Mouse (Mus musculus) forebrain, embryonic 14.5 days (tissue): ENCODE results near the gene Mtfr1l. TPM values are rescaled to one million over a fixed set of nuclear protein-coding genes. Genes with fewer than 3 reads are reported as not detected.
A peak's percentile ranks its signal among the peaks of the same experiment; 100 is the strongest.

ENCODE experiments used
- ATAC-seq: fragments of 200-750 bp; cut with Nextera tagmentation; 2 replicates; pipeline ENCODE4 v1.8.0; 2017; ENCODE audit warnings: mild to moderate bottlenecking, moderate library complexity
- DNase-seq: peaks from one replicate; pipeline ENCODE4 v3.0.0-alpha.2; 2015; ENCODE audit warnings: low spot score
- H3K27ac ChIP-seq: fragments of 300-500 bp; sonication (generic); 2 replicates; pipeline ENCODE4 v1.5.1; 2014; ENCODE audit warnings: low read depth, mild to moderate bottlenecking, control low read depth, low read length, moderate library complexity
- H3K27me3 ChIP-seq: fragments of 300-500 bp; sonication (generic); replicated peaks from 2 replicates; pipeline ENCODE4 v1.6.1; 2014; ENCODE audit warnings: low read length, control low read depth, mixed read lengths; ENCODE audit not compliant: control insufficient read depth, insufficient read depth
- H3K36me3 ChIP-seq: fragments of 300-500 bp; sonication (generic); 2 replicates; pipeline ENCODE4 v1.6.1; 2014; ENCODE audit warnings: low read length, control low read depth; ENCODE audit not compliant: control insufficient read depth, insufficient read depth
- H3K4me1 ChIP-seq: fragments of 300-500 bp; sonication (generic); 2 replicates; pipeline ENCODE4 v1.6.1; 2014; ENCODE audit warnings: antibody characterized with exemption, low read length, control low read depth; ENCODE audit not compliant: control insufficient read depth, insufficient read depth
- H3K4me2 ChIP-seq: fragments of 300-500 bp; sonication (generic); 2 replicates; pipeline ENCODE4 v1.6.1; 2014; ENCODE audit warnings: mild to moderate bottlenecking, control low read depth, low read length
- H3K4me3 ChIP-seq: fragments of 300-500 bp; sonication (generic); 2 replicates; pipeline ENCODE4 v1.5.1; 2014; ENCODE audit warnings: low read depth, low read length, control low read depth
- H3K9ac ChIP-seq: fragments of 300-500 bp; sonication (generic); 2 replicates; pipeline ENCODE4 v1.6.1; 2014; ENCODE audit warnings: mild to moderate bottlenecking, low read length, control low read depth, moderate library complexity
- H3K9me3 ChIP-seq: fragments of 300-500 bp; sonication (generic); replicated peaks from 2 replicates; pipeline ENCODE4 v1.6.1; 2016; ENCODE audit warnings: low read length, control low read depth, mixed read lengths; ENCODE audit not compliant: control insufficient read depth
- WGBS: fragments of 180-500 bp; shearing (Covaris S2); extraction: QIAGEN DNeasy Blood & Tissue Kit; methylation state at CpG from one replicate; pipeline ENCODE4 v1.1.7; 2014; 5-methylcytosine and 5-hydroxymethylcytosine counted together
- microRNA-seq: library from miRNA; unstranded; fragments of <30 nt; microRNA quantifications from one replicate; pipeline ENCODE4, GENCODE M21; 2016
- polyA plus RNA-seq: library from polyadenylated mRNA; unstranded; fragments of >200 nt; fragmentation: Nextera tagmentation; extraction: Ambion mirVana; gene quantifications from 2 replicates; pipeline ENCODE4 v1.2.1, GENCODE M21; 2014

Gene Mtfr1l
- polyA plus RNA-seq, 1 experiment from 2014 or later: 177 TPM

DNA sequence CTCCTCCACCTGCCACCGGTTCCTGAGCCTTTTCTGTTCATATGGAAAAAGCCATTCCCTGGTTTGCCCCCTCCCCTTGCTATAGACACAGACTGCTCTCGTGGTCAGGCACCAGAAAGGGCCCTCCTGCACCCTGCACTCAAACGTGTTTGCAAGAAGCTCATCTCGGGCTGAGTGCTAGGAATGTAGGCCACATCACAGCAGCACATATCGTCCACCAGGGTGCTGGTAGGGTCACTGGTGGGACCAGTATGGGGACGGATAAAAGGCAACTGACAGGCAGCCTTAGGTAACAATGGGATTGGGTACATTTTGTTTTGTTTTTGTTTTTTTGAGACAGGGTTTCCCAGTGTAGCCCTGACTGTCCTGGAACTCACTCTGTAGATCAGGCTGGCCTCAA is 53.9 kb downstream of the Mtfr1l start:
- no peak for ATAC-seq
- Histone ChIP-seq H3K4me2 (no peak overlapping the region), H3K27me3 (no peaks in the 10 kb centered on the region), H3K36me3 (peaks cover 12% of the 10 kb centered on the region), H3K27ac (no peak overlapping the region), H3K9ac (no peak overlapping the region), H3K9me3 (no peaks in the 10 kb centered on the region), H3K4me3 (no peak overlapping the region), H3K4me1 (no peaks in the 10 kb centered on the region)
- no peak for DNase-seq
- WGBS: 56% methylated on average over 6 of the region's 6 CpGs

DNA sequence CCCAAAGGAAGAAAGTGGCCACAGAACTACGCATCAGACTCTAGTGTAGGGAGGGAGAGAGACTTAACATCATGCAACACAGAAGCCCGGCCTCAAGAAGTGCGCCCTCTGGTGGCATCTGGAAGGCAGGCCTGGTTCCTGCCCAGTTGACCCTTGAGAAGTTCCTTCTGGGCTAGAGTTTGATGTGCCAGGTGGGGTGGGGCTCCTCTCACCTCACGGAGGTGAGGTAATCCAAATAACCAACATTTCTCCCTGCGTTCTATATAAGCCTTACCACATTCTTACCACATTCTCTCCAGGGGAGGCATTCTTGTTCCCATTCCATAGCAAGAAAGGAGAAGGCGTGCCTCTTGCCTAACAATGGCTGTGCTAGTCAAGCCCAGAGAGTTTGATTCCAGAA is 54.3 kb downstream of the Mtfr1l start:
- WGBS: 22% methylated on average over 6 of the region's 6 CpGs
- Histone ChIP-seq H3K4me3 (no peak overlapping the region), H3K36me3 (peaks cover 16% of the 10 kb centered on the region), H3K27ac (no peak overlapping the region), H3K4me1 (no peaks in the 10 kb centered on the region), H3K4me2 (no peak overlapping the region), H3K27me3 (no peaks in the 10 kb centered on the region), H3K9me3 (no peaks in the 10 kb centered on the region), H3K9ac (no peak overlapping the region)
- ATAC-seq (peak; percentile 22; the same call in 1 of the 2 replicates), DNase-seq (peak; percentile 71)

DNA sequence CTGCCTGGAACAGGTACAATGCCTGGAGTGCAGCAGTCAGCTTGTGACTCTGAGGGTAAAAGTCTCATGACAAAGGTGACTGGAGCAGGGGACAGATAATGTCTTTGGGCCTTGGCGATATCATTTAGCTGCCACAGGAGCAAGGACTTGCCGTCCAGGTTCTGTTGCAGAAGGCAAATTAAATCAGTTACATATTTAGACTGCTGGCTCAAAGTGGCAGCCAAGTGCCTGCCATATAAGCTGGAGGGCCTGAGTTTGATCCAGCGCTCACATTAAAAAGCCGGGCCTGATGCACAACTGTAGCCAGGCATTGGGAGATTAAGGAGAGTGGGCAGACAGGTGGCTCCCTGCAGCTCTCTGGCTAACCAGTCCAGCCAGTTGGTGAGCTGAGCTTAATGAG is 55.3 kb downstream of the Mtfr1l start:
- H3K9me3 ChIP-seq: no peaks in the 10 kb centered on the region
- no peaks in the 10 kb centered on the region for H3K27me3 ChIP-seq
- ATAC-seq (no peak), DNase-seq (no peak)
- H3K9ac ChIP-seq: no peak overlapping the region
- 90% methylated on average over 4 of the region's 4 CpGs for WGBS
- peaks cover 26% of the 10 kb centered on the region for H3K36me3 ChIP-seq
- H3K4me2 ChIP-seq: no peak overlapping the region
- no peak overlapping the region for H3K4me3 ChIP-seq
- no peak overlapping the region for H3K27ac ChIP-seq
- H3K4me1 ChIP-seq: no peaks in the 10 kb centered on the region

GRCm38 (mm10) chr4:134478031-134478430 is 57.2 kb downstream of the Mtfr1l start:
- Histone ChIP-seq H3K4me2 (no peak overlapping the region), H3K27ac (0 out of 2 replicates have a peak overlapping the region, but pooled peaks have one; percentile 23), H3K27me3 (no peaks in the 10 kb centered on the region), H3K9ac (no peak overlapping the region), H3K9me3 (no peaks in the 10 kb centered on the region), H3K4me1 (0 out of 2 replicates have a peak, but pooled peaks cover 7% of the 10 kb centered on the region), H3K4me3 (no peak overlapping the region), H3K36me3 (peaks cover 41% of the 10 kb centered on the region)
- WGBS: 8% methylated on average over 9 of the region's 9 CpGs
- peak; percentile 87 for DNase-seq
- ATAC-seq: peak; percentile 72

- 94% methylated on average over 8 of the region's 8 CpGs for WGBS
- H3K27me3 ChIP-seq: no peaks in the 10 kb centered on the region
- no peak for ATAC-seq
- H3K9me3 ChIP-seq: no peaks in the 10 kb centered on the region
- H3K9ac ChIP-seq: no peak overlapping the region
- H3K27ac ChIP-seq: no peak overlapping the region
- no peak overlapping the region for H3K4me3 ChIP-seq
- DNase-seq: no peak
- peaks cover 52% of the 10 kb centered on the region for H3K36me3 ChIP-seq
- no peak overlapping the region for H3K4me2 ChIP-seq
- H3K4me1 ChIP-seq: peaks cover 12% of the 10 kb centered on the region
Measured at GRCm38 (mm10) chr4:134476899-134477298, 58.3 kb downstream of the Mtfr1l start.

Small RNA genes within 50 kb of the gene (microRNA-seq; reads per million reads assigned to microRNA genes)
- gene Mir6403: not detected

Other genes starting within 250 kb of the Mtfr1l start
- gene Pdik1l, start 247.5 kb downstream of the Mtfr1l start, polyA plus RNA-seq: 32.2 and 40.5 TPM in 2 replicates
- not detected in 2 replicates for gene Trim63, start 220.3 kb downstream of the Mtfr1l start, polyA plus RNA-seq
- 0.05 and 0.06 TPM in 2 replicates for gene Slc30a2, start 192.2 kb downstream of the Mtfr1l start, polyA plus RNA-seq
- 0.14 and 0.25 TPM in 2 replicates for gene Extl1, start 151.5 kb downstream of the Mtfr1l start, polyA plus RNA-seq
- gene Pafah2, start 139.1 kb downstream of the Mtfr1l start, polyA plus RNA-seq: 7.6 and 9.8 TPM in 2 replicates
- 7,624 and 8,172 TPM in 2 replicates for gene Stmn1, start 67.1 kb downstream of the Mtfr1l start, polyA plus RNA-seq
- 4.3 and 6.0 TPM in 2 replicates for gene Paqr7, start 38.7 kb downstream of the Mtfr1l start, polyA plus RNA-seq
- 2.2 and 3.3 TPM in 2 replicates for gene Aunip, start 24.4 kb downstream of the Mtfr1l start, polyA plus RNA-seq
- gene Selenon, start 16.8 kb upstream of the Mtfr1l start, polyA plus RNA-seq: 10.2 and 12.4 TPM in 2 replicates
- gene Man1c1, start 168.9 kb upstream of the Mtfr1l start, polyA plus RNA-seq: 1.5 and 1.9 TPM in 2 replicates
- gene Ldlrap1, start 232.6 kb upstream of the Mtfr1l start, polyA plus RNA-seq: 1.6 and 1.7 TPM in 2 replicates